Mouse (Mus musculus): ENCODE measurements around the gene Eftud2. TPM values are rescaled to one million over a fixed set of nuclear protein-coding genes. Genes with fewer than 3 reads are reported as not detected.

The Eftud2 gene
- total RNA-seq, 1 experiment from 2014 or later = 122 TPM

DNA sequence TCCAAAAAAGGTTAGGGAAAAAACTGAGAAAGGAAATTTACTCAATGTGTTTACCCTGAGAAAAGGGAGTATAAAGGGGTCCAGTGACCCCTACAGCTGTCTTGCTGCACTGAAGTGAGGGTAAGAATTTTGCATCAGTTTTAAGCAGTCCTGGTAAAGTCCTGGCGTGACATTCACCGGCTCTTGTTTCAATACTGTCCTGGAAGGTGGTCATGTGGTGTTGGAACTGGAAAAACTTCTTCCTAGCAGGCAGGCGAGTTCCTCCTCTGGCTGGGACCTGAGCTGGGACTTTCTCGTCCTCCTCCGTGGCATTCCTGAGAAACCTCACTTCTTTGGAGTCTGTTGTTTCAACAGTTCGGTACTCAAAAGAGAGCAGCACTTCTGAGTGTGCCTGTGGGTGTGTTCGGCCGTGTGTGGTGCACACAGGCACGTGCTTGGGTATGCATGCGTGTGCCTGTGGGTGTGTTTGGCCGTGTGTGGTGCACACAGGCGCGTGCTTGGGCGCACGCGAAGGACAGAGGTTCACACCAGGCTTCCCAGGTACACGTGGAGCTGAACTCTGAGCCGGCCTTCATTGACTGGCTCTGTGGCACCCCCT is 48.0 kb downstream of the Eftud2 start:
- no peak for ATAC-seq (replicated peaks in 1 of 2; ENCODE audit: insufficient read depth in 1 of 2, low FRiP score in 2 of 2, low TSS enrichment in 1 of 2, low read depth in 1 of 2, poor library complexity in 2 of 2, severe bottlenecking in 2 of 2)

DNA sequence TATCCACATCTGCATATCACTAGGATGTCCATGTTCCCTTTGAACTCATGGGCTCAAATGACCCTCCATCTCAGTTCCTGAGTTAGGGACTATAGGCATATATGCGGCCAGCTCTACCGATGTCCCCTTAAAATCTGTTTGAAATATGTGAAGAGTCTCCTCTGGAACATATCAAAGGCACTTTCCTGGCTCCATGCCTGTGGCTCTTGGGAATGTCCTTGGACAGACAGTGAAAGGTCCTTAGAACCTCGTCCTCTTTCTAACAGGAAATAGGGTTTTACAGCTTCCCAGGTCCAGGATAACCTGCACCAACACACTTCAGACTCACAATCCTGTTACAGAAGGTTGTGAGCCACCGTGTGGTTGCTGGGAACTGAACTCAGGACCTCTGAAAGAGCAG is 50.5 kb downstream of the Eftud2 start:
- no peak for ATAC-seq (replicated peaks in 1 of 2; ENCODE audit: insufficient read depth in 1 of 2, low FRiP score in 2 of 2, low TSS enrichment in 1 of 2, low read depth in 1 of 2, poor library complexity in 2 of 2, severe bottlenecking in 2 of 2)

DNA sequence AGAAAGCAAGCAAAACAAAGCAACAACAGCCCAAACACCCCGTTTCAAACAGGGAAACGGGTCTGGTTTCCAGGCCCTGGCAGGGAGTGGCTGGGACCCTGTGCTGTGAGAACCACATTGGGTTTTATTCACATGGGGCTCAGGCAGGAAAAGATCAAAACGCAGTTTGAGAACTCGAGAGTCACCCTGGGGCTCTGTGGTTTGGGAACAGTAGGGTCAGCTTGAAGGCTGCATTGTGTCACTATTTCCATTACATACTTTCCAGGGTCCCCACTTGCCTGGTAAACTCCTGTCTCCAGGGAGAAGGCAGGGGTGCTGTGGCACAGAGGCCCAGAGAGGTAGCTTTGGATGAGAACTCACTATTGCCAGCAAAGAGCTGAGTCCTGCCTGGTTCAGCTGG is 53.7 kb downstream of the Eftud2 start:
- ATAC-seq (replicated peaks in 1 of 2; ENCODE audit: insufficient read depth in 1 of 2, low FRiP score in 2 of 2, low TSS enrichment in 1 of 2, low read depth in 1 of 2, poor library complexity in 2 of 2, severe bottlenecking in 2 of 2) = no peak

DNA sequence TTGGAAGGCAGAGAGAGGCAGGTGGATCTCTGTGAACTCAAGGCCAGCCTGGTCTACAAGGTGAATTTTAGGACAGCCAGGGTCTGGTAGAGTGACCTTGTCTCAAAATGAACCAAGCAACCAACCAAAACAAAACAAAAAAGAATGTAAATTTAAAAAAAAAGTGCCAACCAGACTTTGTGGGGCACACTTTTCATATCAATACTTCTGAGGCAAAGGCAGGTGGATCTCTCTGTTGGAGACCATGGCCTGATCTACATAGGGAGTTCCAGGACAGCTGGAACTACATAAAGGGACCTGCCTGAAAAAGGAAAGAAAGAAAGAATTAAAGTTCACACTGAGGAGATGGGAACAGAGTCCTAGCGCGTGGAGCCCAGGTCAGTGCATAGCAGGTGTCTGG is 54.3 kb downstream of the Eftud2 start:
- no peak for ATAC-seq (replicated peaks in 1 of 2; ENCODE audit: insufficient read depth in 1 of 2, low FRiP score in 2 of 2, low TSS enrichment in 1 of 2, low read depth in 1 of 2, poor library complexity in 2 of 2, severe bottlenecking in 2 of 2)

DNA sequence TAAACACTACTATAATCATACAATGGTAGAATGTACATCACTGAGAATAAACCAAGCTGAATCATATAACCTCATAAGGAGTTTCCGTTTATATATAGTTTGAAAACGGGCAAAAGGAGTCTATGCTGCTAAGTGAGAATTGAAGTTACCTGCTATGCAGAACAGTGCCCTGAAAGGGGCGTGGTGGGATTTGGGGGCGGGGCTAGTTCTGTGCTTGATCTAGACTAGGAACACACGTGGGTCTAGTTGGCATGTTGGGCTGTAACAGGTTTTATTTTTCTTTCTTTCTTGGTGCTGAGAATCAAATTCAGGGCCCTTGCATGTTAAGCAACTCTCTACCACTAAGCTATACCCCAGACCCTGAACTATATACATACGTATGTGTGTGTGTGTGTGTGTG is 59.6 kb downstream of the Eftud2 start:
- no peak for ATAC-seq (replicated peaks in 1 of 2; ENCODE audit: insufficient read depth in 1 of 2, low FRiP score in 2 of 2, low TSS enrichment in 1 of 2, low read depth in 1 of 2, poor library complexity in 2 of 2, severe bottlenecking in 2 of 2)

DNA sequence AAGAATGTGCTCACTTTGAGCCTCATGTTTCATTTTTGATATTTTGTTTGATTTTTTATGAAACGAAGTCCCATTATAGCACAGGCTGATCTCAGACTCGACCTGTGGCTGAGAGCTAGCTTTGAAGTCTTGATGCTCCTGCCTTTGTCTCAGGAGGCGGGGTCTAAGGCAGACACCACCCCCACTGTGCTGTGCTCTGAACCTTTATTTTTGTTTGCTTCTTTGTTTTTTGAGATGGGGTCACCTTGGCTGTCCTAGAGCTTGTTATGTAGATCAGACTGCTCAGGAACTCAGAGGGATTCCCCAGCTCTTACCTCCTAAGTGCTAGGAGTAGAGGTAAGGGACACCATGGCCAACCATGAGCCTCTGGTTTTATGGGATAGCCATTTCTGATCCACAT is 60.4 kb downstream of the Eftud2 start:
- ATAC-seq (replicated peaks in 1 of 2; ENCODE audit: insufficient read depth in 1 of 2, low FRiP score in 2 of 2, low TSS enrichment in 1 of 2, low read depth in 1 of 2, poor library complexity in 2 of 2, severe bottlenecking in 2 of 2) = no peak

DNA sequence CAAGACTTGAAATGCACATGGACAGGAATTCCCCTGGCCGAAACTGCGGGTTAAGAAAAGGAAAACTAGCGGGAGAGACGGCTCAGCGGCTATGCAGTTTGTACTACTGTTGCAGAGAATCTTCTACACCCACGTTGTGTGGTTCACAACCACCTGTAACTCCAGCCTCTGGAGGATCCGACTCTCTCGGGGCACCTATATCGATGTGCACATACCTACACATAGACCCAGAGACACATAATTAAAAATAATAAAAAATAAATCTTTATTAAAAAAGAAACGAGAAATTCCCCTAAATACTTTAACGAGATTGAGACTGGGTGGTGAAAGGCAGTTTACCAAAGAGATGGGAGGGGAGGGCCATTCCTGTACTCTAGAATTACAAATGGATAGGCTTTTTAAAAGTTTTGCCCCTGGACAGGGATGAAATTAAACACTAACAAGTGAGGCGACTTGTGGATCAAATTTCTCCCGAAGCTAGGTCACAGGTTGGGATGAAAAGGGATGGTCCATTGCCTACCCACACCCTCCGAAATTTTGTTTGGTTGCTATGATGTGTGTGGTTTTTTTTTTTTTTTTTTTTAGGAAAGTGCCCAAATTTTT is 60.9 kb downstream of the Eftud2 start:
- ATAC-seq (replicated peaks in 1 of 2; ENCODE audit: insufficient read depth in 1 of 2, low FRiP score in 2 of 2, low TSS enrichment in 1 of 2, low read depth in 1 of 2, poor library complexity in 2 of 2, severe bottlenecking in 2 of 2) = no peak

DNA sequence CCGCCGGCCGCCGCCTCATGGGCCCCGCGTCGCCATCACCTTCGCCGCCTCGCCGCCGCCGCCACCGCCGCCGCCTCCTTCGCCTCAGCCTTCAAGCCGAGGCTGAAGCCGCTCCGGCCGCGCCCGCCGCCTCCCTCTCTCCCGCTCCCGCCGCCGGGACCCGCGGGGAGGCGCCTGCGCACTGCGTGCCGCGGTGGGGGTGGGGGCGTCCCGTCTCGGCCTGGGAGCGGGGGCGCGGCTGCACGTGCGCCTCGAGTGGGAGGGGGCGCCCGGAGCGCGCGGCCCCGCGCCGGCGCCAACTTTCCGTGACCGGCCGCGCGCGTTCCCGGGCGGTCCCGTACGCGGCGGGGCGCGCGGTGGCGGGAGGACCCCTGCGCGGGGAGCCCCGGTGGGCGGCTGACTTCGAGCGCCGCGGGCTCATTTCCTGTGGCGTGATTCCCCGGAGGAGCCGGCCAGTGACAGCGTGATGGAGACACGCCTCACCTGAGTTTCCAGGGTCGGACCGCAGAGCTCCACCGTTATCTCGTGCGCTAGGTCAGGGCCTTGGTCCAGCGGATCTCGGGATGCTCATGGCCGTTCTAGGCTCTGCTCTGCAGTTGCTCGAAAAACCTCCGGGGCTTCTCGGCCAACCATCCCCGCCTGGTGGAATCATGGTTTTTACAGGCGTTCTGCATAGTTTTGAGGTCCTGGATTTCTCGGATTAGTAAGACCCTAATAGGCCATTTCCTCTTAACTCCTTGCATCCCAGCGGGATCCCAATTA is 61.6 kb downstream of the Eftud2 start, which contains the start of gene Gjc1:
Gjc1 (minus strand) TSS at position 680 of the 762 bp plus-strand sequence.
- no peak for ATAC-seq (replicated peaks in 1 of 2; ENCODE audit: insufficient read depth in 1 of 2, low FRiP score in 2 of 2, low TSS enrichment in 1 of 2, low read depth in 1 of 2, poor library complexity in 2 of 2, severe bottlenecking in 2 of 2)

DNA sequence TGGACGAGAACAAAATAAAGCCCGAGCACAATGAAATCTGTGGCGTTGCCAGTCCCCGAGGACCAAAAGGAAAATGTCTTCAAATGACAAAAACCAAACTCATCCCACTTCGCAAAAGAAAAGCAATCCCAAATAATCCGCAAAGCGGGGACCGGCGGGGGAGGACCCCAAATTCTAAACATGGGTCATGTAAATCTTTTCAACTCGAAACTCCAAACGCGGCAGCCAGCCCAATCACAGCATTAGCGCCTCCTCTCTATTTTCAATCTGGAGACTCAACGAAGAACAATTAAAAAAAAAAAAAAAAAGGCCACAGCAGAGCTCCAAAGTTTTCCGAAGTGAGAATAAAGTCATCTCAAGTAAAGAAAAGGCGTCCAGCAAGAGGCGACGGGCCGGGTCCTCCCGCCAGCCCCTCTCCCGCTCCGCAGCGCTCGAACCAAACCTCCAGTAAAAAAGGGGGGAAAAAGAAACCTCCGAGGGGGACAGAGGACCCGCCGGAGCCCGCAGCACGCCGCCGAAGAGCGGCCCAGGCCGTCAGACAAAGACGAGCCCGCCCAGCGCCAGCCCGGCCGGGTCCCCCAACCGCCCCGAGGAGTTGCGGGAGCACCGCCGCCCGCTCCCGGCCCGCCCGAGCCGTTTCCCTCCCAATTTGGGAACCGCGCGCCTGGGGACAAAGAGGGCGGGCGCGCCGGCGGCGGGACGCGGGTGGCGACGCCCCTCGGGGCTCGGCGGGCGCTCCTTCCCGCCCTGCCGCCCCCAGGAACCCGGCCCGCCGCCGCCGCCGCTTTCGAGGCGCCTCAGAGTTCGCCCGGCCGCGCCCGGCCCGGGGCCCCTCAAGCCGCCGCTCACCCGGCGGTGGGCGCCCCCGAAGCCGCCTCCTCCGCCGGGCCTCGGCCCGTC is 62.4 kb downstream of the Eftud2 start:
- ATAC-seq (replicated peaks in 1 of 2; ENCODE audit: insufficient read depth in 1 of 2, low FRiP score in 2 of 2, low TSS enrichment in 1 of 2, low read depth in 1 of 2, poor library complexity in 2 of 2, severe bottlenecking in 2 of 2) = no peak

DNA sequence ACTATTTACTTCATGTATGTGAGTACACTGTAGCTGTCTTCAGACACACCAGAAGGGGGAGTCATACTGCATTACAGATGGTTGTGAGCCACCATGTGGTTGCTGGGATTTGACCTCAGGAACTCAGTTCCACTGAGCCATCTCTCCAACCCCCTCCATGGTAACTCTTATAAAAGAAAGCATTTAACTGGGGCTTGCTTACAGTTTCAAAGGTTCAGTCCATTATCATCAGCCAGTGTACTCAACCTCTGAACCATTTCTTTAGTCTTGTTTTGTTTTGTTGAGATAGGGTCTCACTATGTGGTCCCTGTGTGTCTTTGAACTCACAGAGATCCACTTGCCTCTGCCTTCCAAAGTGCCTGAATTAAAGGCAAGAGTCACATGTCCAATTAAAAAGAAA is 65.9 kb downstream of the Eftud2 start:
- ATAC-seq (replicated peaks in 1 of 2; ENCODE audit: insufficient read depth in 1 of 2, low FRiP score in 2 of 2, low TSS enrichment in 1 of 2, low read depth in 1 of 2, poor library complexity in 2 of 2, severe bottlenecking in 2 of 2) = no peak

DNA sequence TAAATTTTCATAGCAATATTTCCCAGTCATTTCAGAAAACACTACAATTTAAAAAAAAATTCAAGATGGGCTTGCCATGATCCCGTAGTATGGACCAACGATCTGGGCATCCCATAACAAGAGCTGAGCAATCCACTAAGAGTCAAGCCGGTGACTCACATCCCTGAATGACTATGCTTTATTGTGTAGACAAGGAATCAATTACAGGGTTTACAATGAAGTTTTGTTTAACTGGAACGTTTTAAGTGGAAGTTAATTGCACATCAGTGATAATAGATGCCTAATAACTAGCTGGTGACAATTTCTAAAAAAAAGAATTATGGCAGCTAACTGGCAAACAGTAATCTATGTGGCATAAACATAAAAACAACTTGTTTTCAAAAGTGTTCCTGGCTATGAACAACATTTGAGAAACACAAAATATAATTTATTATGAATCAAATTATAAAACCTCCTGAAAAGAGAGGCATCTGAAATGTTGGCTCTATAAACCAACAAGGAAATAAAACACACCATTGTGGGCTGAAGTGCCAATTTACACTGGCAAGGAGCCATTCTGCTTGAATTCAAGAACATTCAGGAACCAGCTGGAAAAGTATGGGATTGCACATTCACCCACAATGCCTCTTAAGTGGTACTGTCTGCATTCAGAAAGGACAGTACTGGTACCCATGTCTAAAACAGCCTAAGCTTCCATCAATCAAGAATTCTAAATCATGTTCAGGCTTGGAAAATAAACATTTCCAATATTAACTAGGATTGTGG is 69.9 kb downstream of the Eftud2 start:
- no peak for ATAC-seq (replicated peaks in 1 of 2; ENCODE audit: insufficient read depth in 1 of 2, low FRiP score in 2 of 2, low TSS enrichment in 1 of 2, low read depth in 1 of 2, poor library complexity in 2 of 2, severe bottlenecking in 2 of 2)

DNA sequence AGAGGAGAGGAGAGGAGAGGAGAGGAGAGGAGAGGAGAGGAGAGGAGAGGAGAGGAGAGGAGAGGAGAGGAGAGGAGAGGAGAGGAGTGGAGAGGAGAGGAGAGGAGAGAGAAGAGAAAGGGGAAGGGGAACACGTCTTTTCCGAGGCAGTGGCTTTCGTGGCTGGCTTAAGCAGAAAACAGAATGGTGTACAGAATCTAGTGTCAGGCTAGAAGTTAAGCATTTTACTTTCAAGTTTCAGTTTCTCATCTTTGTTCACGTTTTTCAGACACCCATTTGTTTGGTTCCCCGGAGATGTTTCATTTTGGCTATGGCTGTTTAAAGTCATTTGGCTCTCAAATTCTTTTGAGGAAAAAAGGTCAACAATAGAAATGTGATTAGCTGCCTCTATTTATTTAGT is 72.5 kb downstream of the Eftud2 start:
- ATAC-seq (replicated peaks in 1 of 2; ENCODE audit: insufficient read depth in 1 of 2, low FRiP score in 2 of 2, low TSS enrichment in 1 of 2, low read depth in 1 of 2, poor library complexity in 2 of 2, severe bottlenecking in 2 of 2) = 0 out of 4 replicates have a peak, but pooled peaks of 1 of the 2 experiments have one; percentile 37

DNA sequence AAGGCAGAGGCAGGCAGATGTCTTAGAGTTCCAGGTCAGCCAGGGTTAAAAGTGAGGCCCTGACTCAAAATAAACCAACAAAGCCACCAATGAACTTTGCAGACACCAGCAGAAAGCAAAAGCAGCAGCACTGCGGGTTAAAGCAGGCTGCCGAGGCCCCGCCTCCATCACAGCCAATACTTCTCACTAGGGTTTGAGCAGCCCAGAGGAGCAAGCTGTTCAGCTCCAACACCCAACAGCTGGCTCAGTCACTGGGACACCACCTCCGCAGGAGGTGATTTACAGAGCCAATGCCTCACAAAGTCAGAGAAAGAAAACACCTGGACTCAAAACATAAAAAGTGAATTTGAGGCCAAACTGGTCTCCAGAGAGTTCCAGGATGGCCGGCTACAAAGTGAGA is 77.3 kb downstream of the Eftud2 start:
- no peak for ATAC-seq (replicated peaks in 1 of 2; ENCODE audit: insufficient read depth in 1 of 2, low FRiP score in 2 of 2, low TSS enrichment in 1 of 2, low read depth in 1 of 2, poor library complexity in 2 of 2, severe bottlenecking in 2 of 2)

DNA sequence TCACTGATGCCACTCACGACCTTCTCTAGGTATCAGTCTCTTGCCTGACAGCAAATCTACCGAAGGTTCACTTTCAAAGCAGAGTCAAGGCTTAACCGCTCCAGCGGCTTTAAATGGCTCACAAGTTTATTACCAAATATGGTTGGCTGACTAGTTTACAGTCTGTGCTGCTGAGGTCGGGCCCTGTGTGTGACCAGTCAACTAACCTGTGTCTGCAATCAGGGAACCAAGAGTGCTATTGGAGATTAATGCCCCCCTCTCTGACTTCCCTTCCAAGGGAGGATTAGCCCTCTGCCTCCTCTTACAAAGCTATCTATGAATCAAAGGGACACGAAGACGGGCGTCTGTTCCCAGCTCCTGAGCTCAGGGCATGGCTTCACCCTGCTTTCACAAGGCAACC is 86.6 kb downstream of the Eftud2 start:
- no peak for ATAC-seq (replicated peaks in 1 of 2; ENCODE audit: insufficient read depth in 1 of 2, low FRiP score in 2 of 2, low TSS enrichment in 1 of 2, low read depth in 1 of 2, poor library complexity in 2 of 2, severe bottlenecking in 2 of 2)

DNA sequence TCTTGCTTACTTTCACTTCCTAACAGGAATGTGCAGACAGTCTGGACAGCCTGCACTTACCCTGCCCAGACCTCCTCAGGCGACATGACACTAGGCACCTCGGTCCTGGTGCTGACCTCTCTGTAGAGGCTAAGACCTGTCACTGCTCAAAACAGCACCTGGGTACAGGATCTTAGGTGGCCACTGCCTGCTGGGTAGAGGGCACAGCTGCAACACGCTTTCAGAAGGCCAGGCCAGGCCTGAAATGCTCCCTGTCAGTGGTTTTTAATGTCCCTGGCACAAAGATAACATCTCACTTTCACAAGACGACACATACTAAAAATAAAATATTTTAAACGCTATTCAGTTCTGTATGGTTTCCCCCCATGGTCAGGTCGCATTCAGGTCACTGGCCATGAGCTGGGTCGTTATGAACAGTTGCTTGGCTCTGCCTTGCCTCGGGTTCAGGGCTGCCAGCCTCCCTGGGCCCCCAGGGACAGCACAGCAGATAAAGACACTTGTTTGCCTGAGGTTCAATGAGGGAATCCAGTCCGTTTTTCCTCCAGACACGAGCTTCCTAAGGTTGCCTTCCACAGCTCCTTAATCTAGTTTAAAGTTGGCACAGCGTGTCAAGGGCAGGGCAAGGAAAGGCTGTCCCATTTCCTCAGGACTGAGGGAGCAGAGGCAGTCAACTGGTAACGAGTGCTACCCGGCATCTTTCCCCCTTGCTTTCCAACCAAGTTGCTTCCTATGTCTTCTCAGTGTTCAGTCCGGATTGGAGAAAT is 88.9 kb downstream of the Eftud2 start:
- no peak for ATAC-seq (replicated peaks in 1 of 2; ENCODE audit: insufficient read depth in 1 of 2, low FRiP score in 2 of 2, low TSS enrichment in 1 of 2, low read depth in 1 of 2, poor library complexity in 2 of 2, severe bottlenecking in 2 of 2)

Data from hematopoietic stem cell, adult 5-6 weeks (primary cell).